Mouse (Mus musculus) liver, postnatal 0 days (tissue): ENCODE data around the gene Pkd1. TPM values are rescaled to one million over a fixed set of nuclear protein-coding genes. Genes with fewer than 3 reads are reported as not detected.
A peak's percentile ranks its signal among the peaks of the same experiment; 100 is the strongest.

Source experiments
- ATAC-seq: fragments of 200-750 bp; cut with Nextera tagmentation; 2 replicates; pipeline ENCODE4 v1.8.0; 2017; ENCODE audit warnings: mild to moderate bottlenecking, moderate library complexity
- DNase-seq: peaks from one replicate; pipeline ENCODE4 v3.0.0-alpha.2; 2016
- H3K27ac ChIP-seq: fragments of 300-500 bp; sonication (generic); 2 replicates; pipeline ENCODE4 v1.5.1; 2014; ENCODE audit warnings: antibody characterized with exemption, moderate library complexity, mild to moderate bottlenecking, low read depth
- H3K27me3 ChIP-seq: fragments of 300-500 bp; sonication (generic); 2 replicates; pipeline ENCODE4 v1.6.1; 2014; ENCODE audit warnings: low read length, control low read depth, mixed read lengths; ENCODE audit not compliant: insufficient read depth
- H3K36me3 ChIP-seq: fragments of 300-500 bp; sonication (generic); replicated peaks from 2 replicates; pipeline ENCODE4 v1.6.1; 2014; ENCODE audit warnings: mild to moderate bottlenecking, control low read depth, low read length, moderate library complexity, mixed read lengths; ENCODE audit not compliant: insufficient read depth
- H3K4me1 ChIP-seq: fragments of 300-500 bp; sonication (generic); 2 replicates; pipeline ENCODE4 v1.6.1; 2014; ENCODE audit warnings: antibody characterized with exemption, mild to moderate bottlenecking, control low read depth; ENCODE audit not compliant: insufficient read depth
- H3K4me2 ChIP-seq: fragments of 300-500 bp; sonication (generic); 2 replicates; pipeline ENCODE4 v1.6.1; 2014; ENCODE audit warnings: low read depth, mild to moderate bottlenecking, low read length, moderate library complexity, mixed read lengths
- H3K4me3 ChIP-seq: fragments of 300-500 bp; sonication (generic); 2 replicates; pipeline ENCODE4 v1.5.1; 2014; ENCODE audit warnings: low read depth, low read length
- H3K9ac ChIP-seq: fragments of 300-500 bp; sonication (generic); replicated peaks from 2 replicates; pipeline ENCODE4 v1.6.1; 2014; ENCODE audit warnings: mild to moderate bottlenecking, moderate library complexity
- H3K9me3 ChIP-seq: fragments of 300-500 bp; sonication (generic); 2 replicates; pipeline ENCODE4 v1.6.1; 2016; ENCODE audit warnings: mild to moderate bottlenecking, control low read depth, low read length, mixed read lengths
- CTCF ChIP-seq: sonication (generic); IDR thresholded peaks from 2 replicates; pipeline ENCODE4 v1.5.1; 2016; ENCODE audit warnings: antibody characterized with exemption, low read depth
- EP300 ChIP-seq: IDR thresholded peaks from 2 replicates; pipeline ENCODE4 v1.6.1; 2016; ENCODE audit warnings: antibody characterized with exemption, low read depth, mild to moderate bottlenecking
- WGBS: fragments of 180-500 bp; shearing (Covaris S2); extraction: QIAGEN DNeasy Blood & Tissue Kit; methylation state at CpG from one replicate; pipeline ENCODE4 v1.1.7; 2014; ENCODE audit not compliant: insufficient replicate concordance; 5-methylcytosine and 5-hydroxymethylcytosine counted together
- polyA plus RNA-seq: library from polyadenylated mRNA; unstranded; fragments of >200 nt; fragmentation: Nextera tagmentation; extraction: Ambion mirVana; gene quantifications from 2 replicates; pipeline ENCODE4 v1.2.1, GENCODE M21; 2015

Gene Pkd1
- polyA plus RNA-seq, 1 experiment from 2014 or later = 2.8 TPM

DNA sequence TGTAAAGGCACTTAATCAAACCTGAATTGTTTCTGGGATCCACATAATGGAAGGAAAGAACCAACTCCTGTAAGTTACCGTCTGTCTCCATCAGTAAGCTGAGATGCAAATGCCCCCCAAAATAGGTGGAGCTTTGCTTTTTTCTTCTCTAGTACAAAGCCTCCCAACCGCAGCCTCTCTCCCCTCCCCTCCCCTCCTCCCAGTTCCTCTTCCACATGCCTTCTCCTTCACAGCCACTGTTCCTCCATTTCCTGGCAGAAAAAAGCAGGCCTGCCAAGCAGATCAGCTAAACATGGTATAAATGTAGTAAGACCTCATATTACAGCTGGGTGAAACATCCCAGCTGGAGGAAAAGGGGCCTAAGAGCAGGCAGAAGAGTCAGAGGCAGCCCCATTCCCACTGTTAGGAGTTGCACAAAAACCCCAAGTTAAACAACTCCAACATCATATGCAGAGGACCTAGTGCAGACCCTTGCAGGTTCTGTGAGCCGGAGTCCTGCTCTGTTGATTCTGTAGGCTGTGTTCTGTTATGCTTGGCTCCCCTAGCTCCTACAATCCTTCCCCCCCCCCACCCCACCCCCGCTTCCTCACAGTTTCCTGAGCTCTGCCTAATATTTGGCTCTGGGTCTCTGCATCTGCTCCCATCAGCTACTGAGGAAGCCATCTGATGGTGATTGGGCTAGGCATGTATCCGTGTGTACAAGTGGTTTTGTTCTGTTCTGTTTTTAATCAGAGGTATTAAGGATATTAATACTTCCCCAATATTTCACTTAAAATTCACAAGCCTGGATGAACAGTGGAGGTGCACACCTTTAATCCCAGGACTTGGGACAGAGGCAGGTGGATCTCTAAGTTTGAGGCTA lies 34.2 kb downstream of the Pkd1 start:
- Histone ChIP-seq H3K9me3 (no peaks in the 10 kb centered on the region), H3K27ac (peak overlapping the region; percentile 41), H3K4me3 (no peak overlapping the region), H3K4me1 (no peaks in the 10 kb centered on the region; the same call in 1 of the 2 replicates), H3K27me3 (no peaks in the 10 kb centered on the region), H3K36me3 (peaks cover 31% of the 10 kb centered on the region), H3K4me2 (no peak overlapping the region), H3K9ac (no peak overlapping the region)
- ATAC-seq (no peak), DNase-seq (no peak)
- 44% methylated on average over 5 of the region's 5 CpGs for WGBS
- TF ChIP-seq EP300 = no peak
- TF ChIP-seq CTCF = no peak

DNA sequence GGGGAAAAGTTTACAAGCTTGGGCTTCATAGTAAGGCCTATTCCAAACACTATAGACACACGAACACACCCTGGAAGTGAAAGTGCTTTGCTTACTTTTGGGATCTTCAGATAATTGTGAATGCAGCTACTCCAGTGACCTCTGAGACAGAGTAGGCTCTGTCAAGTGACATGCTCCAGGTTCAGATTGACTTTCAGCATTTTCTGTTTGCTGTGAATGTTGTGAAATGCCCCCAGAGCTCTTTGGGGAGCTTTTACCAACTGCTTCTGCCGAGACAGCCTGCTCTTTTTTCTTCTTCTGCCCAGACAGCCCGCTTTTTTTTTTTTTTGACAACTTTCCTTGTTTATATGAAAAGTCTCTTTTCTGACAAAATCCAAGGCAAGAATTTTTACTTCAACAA lies 34.9 kb downstream of the Pkd1 start:
- DNase-seq (no peak), ATAC-seq (peak; percentile 50; the same call in 1 of the 2 replicates)
- Histone ChIP-seq H3K4me2 (no peak overlapping the region), H3K27ac (peak overlapping the region; percentile 41), H3K9ac (no peak overlapping the region; the same call in 1 of the 2 replicates), H3K36me3 (peaks cover 31% of the 10 kb centered on the region), H3K4me1 (no peaks in the 10 kb centered on the region; the same call in 1 of the 2 replicates), H3K27me3 (no peaks in the 10 kb centered on the region), H3K9me3 (no peaks in the 10 kb centered on the region), H3K4me3 (no peak overlapping the region)
- 41% methylated on average over 3 of the region's 3 CpGs for WGBS
- TF ChIP-seq EP300 (no peak), CTCF (no peak)

DNA sequence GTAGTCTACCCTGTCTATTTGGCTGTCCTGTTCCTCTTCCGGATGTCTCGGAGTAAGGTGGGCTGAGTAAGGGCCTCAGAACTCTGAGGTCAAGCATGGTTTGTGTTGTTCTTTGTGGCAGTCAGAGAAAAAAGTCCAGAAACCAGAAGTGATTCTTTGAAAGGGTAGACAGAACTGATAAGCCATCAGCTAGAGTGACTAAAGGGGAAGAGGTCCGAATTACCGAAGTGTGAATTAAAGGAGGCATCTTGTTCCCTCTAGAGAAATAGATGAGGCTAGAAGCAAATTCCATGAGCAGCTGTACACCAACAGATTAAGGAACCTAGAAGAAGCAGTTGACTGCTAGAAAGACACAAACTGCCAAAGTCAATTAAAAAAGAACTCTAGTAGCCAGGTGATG lies 36.9 kb downstream of the Pkd1 start:
- peaks cover 31% of the 10 kb centered on the region for H3K36me3 ChIP-seq
- TF ChIP-seq CTCF = no peak
- no peak for TF ChIP-seq EP300
- no peak for DNase-seq
- no peak for ATAC-seq
- H3K27me3 ChIP-seq = no peaks in the 10 kb centered on the region
- no peak overlapping the region for H3K4me2 ChIP-seq
- no peaks in the 10 kb centered on the region; the same call in 1 of the 2 replicates for H3K4me1 ChIP-seq
- WGBS = 80% methylated on average over 4 of the region's 4 CpGs
- H3K4me3 ChIP-seq = no peak overlapping the region
- H3K9me3 ChIP-seq = no peaks in the 10 kb centered on the region
- no peak overlapping the region for H3K9ac ChIP-seq
- H3K27ac ChIP-seq = no peak overlapping the region

DNA sequence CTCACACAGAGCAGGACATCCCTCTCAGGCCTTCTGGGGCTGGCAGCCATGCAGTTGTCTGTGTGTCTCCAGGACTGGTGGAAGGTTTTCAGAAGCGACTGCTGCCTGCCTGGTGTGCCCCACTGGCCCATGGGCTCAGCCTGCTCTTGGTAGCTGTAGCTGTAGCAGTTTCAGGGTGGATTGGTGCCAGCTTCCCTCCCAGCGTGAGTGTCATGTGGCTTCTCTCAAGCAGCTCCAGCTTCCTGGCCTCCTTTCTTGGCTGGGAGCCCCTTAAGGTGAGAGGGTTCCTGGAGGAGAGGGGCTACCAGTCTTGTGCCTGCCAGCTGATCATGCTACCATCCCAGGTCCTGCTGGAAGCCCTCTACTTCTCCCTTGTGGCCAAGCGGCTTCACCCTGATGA lies 41.3 kb downstream of the Pkd1 start:
- ATAC-seq (no peak), DNase-seq (no peak)
- H3K9ac ChIP-seq = no peak overlapping the region
- 84% methylated on average over 3 of the region's 3 CpGs for WGBS
- H3K27ac ChIP-seq = no peak overlapping the region
- H3K4me1 ChIP-seq = no peaks in the 10 kb centered on the region
- H3K27me3 ChIP-seq = no peaks in the 10 kb centered on the region
- no peak overlapping the region for H3K4me3 ChIP-seq
- H3K9me3 ChIP-seq = no peaks in the 10 kb centered on the region
- no peak overlapping the region for H3K4me2 ChIP-seq
- H3K36me3 ChIP-seq = peaks cover 37% of the 10 kb centered on the region
- TF ChIP-seq EP300 (no peak), CTCF (no peak)

DNA sequence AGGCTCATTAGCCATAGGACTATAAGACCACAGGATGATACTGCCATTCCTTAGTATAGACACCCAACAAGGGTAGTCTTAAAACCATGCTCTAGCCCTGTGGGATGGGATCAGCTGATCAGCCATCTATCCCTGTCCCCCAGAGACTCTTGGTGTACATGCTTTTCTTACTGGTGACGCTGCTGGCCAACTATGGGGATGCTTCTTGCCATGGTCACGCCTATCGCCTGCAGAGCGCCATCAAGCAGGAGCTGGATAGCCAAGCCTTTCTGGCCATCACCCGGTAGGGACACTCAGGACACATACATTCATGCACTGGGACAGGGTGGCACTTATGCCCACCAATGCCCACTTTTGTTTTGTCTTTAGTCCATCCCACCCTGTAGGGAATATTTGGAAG lies 42.1 kb downstream of the Pkd1 start:
- no peak for ATAC-seq
- Histone ChIP-seq H3K27ac (no peak overlapping the region), H3K36me3 (peaks cover 43% of the 10 kb centered on the region), H3K4me2 (no peak overlapping the region), H3K9me3 (no peaks in the 10 kb centered on the region), H3K9ac (no peak overlapping the region), H3K4me3 (no peak overlapping the region), H3K27me3 (no peaks in the 10 kb centered on the region), H3K4me1 (no peaks in the 10 kb centered on the region)
- no peak for DNase-seq
- 94% methylated on average over 5 of the region's 5 CpGs for WGBS
- TF ChIP-seq CTCF = no peak
- no peak for TF ChIP-seq EP300

DNA sequence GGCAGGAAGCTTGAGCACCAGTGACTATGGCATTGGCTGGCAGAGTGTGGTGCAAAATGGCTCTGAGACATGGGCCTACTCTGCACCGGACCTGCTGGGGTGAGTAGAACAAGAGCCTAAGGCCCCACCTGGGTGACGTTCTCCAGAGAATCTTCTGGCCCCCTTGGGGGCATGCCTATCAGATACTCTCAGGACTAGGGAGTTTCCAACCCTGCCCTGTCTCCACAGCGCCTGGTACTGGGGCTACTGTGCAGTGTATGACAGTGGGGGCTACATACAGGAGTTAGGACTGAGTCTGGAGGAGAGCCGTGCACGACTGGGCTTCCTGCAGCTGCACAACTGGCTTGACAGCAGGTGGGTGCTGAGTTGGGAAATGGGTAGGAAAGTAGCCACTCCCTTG lies 43.6 kb downstream of the Pkd1 start:
- no peak overlapping the region for H3K4me3 ChIP-seq
- no peak for ATAC-seq
- TF ChIP-seq CTCF (no peak), EP300 (no peak)
- no peak overlapping the region for H3K27ac ChIP-seq
- H3K4me1 ChIP-seq = no peaks in the 10 kb centered on the region
- DNase-seq = no peak
- no peaks in the 10 kb centered on the region for H3K9me3 ChIP-seq
- peaks cover 44% of the 10 kb centered on the region for H3K36me3 ChIP-seq
- no peak overlapping the region for H3K4me2 ChIP-seq
- no peak overlapping the region for H3K9ac ChIP-seq
- whole genome bisulfite sequencing = 90% methylated on average over 5 of the region's 5 CpGs
- no peaks in the 10 kb centered on the region for H3K27me3 ChIP-seq
